Mouse (Mus musculus): ENCODE results near the gene Hoxd10.
A peak's percentile ranks its signal among the peaks of the same experiment; 100 is the strongest.

Gene Hoxd10

DNA sequence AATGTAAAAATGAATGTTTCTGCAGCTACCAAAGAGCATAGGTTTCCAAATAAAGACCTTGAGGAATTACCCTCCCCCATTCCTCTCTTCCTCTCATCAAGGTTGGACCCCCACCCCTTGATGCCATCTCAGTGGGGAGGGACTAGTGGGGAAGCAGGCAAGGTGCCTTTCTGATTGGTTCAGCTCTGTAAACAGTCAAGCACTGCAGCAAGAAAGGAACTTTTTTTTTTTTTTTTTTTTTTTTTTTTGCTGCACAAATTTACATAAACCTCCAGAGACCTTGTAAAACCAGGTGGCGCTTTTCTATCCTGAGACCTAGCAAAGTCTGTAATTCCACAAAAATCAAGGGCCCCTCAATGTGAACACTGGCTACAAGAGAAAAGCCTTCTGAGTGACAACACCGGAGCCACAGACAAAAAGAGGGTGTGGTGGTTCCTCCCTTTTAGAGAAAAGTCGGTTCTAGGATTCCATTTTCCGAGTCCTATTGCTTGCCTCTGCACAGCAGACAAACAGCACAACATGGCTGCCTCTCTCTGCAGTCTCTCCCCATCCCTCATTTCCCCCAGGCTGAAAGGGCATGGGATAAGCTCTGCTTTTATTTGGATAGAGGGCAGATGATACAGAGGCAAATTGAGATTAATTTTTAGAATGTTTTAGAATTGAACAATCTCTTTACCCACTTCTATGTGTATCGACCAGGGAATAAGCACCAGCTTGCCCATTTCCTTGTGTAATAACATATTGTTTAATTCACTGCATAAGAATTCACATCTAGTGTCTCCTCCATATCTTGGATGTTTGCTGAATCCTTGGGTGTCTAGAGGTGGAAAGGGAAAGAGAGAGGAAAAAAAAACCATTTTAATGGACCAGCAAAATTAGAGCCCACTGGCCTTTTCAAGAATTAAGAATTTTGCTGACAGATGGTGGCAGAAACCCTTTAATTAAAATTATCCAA, 18.0 kb downstream of the Hoxd10 start:
- DNase-seq (ENCODE audit: low spot score in 2 of 2): no peak

GRCm38 (mm10) chr2:74710929-74711543, 19.3 kb downstream of the Hoxd10 start:
- no peak for DNase-seq (ENCODE audit: low spot score in 2 of 2)

GRCm38 (mm10) chr2:74711721-74712621, 20.2 kb downstream of the Hoxd10 start, which contains the start of the genes Hoxd3 and Hoxd4:
Hoxd3 (plus strand) TSS chr2:74711927.
Hoxd4 (plus strand) TSS chr2:74711929.
- no peak for DNase-seq (ENCODE audit: low spot score in 2 of 2)

GRCm38 (mm10) chr2:74713239-74714150, 21.8 kb downstream of the Hoxd10 start:
- no peak for DNase-seq (ENCODE audit: low spot score in 2 of 2)

- DNase-seq (ENCODE audit: low spot score in 2 of 2): no peak
Measured at GRCm38 (mm10) chr2:74714156-74714789, 22.5 kb downstream of the Hoxd10 start.

GRCm38 (mm10) chr2:74714881-74715280, 23.2 kb downstream of the Hoxd10 start:
- DNase-seq (ENCODE audit: low spot score in 2 of 2): no peak

GRCm38 (mm10) chr2:74715504-74716241, 23.9 kb downstream of the Hoxd10 start:
- DNase-seq (ENCODE audit: low spot score in 2 of 2): peak in 1 of 2 experiments; percentile 69

- DNase-seq (ENCODE audit: low spot score in 2 of 2): no peak
Measured at GRCm38 (mm10) chr2:74720384-74720783, 28.7 kb downstream of the Hoxd10 start.

GRCm38 (mm10) chr2:74720955-74721491, 29.3 kb downstream of the Hoxd10 start:
- DNase-seq (ENCODE audit: low spot score in 2 of 2): no peak

GRCm38 (mm10) chr2:74721882-74722281, 30.2 kb downstream of the Hoxd10 start:
- no peak for DNase-seq (ENCODE audit: low spot score in 2 of 2)

DNA sequence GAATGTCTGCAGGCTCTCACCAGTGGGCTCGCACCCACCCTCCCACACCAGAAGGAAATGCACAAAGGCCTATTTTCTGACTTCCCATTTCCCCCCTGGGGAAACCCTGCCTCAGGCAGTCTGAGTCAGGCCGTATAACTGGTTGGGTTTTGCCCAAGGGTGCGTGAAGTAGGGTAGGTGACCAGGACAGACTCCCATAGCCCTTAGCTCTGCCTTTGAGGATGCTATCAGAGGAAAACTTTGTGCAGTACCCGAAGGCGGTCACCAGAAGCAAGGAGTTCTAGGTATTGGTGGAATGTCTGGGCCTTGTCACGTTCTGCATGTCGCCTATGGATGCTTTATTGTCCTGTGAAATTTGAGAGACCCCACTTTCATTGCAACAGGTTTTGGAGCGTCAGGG, 31.2 kb downstream of the Hoxd10 start:
- no peak for DNase-seq (ENCODE audit: low spot score in 2 of 2)

DNA sequence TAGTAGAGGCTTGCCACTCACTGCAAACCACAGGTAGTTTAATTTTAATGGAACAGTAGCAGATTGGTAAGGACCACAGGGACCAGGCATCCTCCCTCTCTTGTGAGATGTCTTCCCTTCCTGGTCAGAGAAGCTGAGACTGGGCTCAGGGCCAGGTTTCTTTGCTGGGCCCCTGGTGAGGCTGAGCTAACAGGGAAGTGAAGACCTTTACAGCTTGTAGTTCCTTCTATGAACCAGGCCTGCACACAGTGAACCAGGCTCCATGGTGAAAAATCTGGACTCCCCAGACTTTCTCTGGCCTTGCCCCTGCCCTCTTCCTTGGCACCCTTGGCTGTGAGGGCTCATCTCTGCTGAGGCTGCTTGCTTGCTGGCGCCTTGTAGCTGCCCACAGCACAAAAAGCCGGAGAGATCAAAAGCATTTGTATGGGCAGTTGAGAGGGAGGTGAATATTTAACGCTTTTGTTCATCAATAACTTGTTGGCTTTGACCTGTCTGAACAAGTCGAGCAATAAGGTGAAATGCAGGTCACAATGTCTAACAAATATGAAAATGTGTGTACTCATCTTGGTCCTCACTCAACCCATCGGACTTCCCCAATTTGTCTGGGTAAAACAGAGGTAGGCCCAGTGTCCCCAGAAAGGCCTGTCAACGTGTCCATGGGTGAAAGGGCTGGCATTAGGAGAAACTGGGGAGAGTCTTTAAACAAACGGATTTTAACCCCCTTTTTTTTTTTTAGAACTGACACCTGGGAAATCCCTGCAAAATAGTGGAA, 32.7 kb downstream of the Hoxd10 start:
- DNase-seq (ENCODE audit: low spot score in 2 of 2): no peak

DNA sequence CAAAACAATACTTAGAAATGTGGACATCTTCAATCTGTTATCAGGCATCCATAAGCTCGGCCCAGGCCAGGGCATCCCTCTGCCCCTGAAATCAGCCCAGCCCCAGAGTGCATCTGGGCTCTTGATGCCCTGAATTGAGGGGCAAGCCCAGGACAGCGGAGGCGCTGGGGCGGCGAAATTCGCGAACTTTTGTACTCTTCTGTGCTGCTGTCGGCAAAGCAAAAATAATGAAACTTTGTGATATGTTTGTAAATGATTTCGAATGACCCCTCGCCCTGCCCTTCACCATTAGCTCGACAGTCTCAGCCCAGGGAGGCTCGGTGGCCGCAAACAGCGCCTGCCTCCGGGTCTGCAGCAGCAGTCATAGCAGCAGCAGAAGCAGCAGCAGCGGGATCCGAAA, 33.4 kb downstream of the Hoxd10 start:
- no peak for DNase-seq (ENCODE audit: low spot score in 2 of 2)

DNA sequence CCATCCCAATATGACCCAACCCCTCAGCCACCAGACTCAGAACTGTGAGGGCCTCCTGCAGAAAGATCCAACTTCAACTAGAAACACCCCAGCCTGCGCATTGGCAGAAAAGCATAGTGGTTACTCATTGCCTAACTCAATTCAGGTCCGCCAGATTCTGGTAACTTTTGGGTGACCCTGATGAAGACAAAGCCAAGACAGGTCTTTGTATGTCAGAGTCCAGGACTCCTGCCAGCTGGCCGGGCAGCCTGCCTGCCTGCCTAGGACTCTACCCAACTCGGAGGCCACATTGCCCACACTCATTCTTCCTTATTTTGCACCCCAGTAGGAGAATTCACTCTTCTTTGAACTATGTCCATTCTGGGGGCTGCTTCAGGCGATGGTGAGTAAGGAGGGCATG, 34.8 kb downstream of the Hoxd10 start, which contains the start of gene Gm28230:
TSS of gene Gm28230 (plus strand) at position 178 of the 400 bp plus-strand sequence.
- no peak for DNase-seq (ENCODE audit: low spot score in 2 of 2)

DNA sequence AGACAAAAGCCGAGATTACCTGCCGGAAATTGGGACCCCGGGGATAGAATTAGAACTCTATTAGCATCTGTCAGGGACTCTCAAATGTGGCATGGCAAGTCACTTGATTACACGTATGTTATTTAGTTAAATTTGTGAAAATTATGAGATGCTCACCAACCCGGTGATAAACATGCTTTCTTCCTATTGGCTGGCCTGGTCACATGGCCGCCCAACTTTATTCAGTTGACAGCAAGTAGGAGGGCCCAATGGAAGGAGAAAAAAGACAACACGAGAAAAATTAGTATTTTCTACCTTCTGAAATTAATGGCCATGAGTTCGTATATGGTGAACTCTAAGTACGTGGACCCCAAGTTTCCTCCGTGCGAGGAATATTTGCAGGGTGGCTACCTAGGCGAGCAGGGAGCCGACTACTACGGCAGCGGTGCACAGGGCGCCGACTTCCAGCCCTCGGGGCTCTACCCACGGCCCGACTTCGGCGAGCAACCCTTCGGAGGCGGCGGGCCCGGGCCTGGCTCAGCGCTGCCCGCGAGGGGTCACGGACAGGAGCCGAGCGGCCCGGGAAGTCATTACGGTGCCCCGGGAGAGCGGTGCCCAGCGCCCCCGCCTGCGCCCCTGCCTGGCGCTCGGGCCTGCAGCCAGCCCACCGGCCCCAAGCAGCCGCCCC, 35.4 kb downstream of the Hoxd10 start:
- DNase-seq (ENCODE audit: low spot score in 2 of 2): no peak

DNA sequence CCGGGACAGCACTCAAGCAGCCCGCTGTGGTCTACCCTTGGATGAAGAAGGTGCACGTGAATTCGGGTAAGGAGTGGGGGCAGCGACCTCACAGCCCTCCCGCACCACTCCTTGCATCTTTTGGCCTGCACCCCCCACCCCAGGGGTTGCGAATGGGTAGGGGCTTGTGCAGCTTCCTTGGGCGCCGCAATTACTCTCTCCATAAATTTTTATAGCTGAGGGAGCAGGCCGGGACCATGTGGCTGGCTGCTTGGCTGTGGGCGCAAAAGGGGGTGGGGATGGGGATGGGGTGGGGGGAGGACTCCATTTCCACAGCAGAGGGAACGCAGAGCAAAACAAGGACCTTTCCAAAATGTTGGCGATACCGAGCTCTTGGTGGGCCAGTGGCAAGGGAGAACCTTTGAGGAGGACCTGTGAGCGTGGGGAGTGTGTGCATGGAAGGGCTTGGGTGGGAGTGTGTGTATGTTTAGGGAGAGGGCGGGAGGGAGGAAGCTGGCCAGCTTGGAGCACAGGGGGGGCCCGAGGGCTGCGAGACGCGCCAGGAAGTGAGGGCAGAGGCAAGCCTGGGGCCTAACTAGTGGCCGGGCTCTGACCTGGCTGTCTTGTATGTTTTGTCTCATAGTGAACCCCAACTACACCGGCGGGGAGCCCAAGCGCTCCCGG, 36.0 kb downstream of the Hoxd10 start:
- DNase-seq (ENCODE audit: low spot score in 2 of 2): no peak

DNA sequence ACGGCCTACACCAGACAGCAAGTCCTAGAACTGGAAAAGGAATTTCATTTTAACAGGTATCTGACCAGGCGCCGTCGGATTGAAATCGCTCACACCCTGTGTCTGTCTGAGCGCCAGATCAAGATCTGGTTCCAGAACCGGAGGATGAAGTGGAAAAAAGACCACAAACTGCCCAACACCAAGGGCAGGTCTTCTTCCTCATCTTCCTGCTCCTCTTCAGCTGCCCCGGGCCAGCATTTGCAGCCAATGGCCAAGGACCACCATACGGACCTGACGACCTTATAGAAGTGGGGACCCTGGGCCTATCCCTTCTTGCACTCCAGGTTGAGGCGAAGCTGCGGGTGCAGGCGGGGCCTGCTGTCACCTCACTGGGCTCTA, 36.6 kb downstream of the Hoxd10 start:
- DNase-seq (ENCODE audit: low spot score in 2 of 2): no peak
